Mouse (Mus musculus) spleen, postnatal 36 days (tissue): Measurements from ENCODE around the gene Bnip2.
A peak's percentile ranks its signal among the peaks of the same experiment; 100 is the strongest.
"Not testable (repeated sequence)": the region's sequence is repeated elsewhere in the genome, so short reads cannot be mapped to it uniquely, and the experiment has no call there.

Experiments used
- DNase-seq, 2 experiments: peaks; one replicate each; pipeline ENCODE4 v3.0.0; 2022; ENCODE audit warnings: low spot score in 2 of 2, mixed read lengths in 1 of 2

The Bnip2 gene

DNA sequence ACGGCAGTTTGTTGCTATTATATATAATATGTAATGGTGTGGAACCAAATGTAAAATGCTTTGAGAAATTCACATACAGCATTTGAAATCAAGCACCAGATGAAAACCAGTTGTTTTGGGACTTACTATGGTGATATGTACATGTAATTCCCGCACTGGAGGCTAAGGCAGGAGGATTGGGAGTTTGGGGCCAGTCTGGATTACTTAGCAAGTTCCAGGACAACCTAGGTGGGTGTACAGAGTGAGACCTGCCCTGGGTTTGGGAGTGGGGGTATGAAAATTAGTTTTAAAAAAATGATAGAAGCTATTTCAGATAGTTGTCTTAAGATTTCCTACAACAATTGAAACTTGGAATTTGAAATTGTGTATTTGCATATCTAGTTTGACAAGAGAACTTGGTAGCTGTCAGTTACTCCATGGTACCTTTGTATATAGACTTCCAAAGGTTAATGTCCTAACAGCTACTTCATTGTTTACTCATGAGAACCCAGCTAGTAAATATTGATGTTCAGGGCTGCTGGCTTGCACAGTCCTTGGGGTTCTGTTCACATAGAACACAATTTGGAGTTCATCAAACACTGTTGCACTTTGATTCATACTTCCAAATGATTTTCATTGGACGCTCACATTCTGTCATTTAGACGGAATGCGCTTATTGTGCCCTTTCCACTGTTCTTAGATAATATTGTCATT, 21.7 kb downstream of the Bnip2 start:
- no peak for DNase-seq

DNA sequence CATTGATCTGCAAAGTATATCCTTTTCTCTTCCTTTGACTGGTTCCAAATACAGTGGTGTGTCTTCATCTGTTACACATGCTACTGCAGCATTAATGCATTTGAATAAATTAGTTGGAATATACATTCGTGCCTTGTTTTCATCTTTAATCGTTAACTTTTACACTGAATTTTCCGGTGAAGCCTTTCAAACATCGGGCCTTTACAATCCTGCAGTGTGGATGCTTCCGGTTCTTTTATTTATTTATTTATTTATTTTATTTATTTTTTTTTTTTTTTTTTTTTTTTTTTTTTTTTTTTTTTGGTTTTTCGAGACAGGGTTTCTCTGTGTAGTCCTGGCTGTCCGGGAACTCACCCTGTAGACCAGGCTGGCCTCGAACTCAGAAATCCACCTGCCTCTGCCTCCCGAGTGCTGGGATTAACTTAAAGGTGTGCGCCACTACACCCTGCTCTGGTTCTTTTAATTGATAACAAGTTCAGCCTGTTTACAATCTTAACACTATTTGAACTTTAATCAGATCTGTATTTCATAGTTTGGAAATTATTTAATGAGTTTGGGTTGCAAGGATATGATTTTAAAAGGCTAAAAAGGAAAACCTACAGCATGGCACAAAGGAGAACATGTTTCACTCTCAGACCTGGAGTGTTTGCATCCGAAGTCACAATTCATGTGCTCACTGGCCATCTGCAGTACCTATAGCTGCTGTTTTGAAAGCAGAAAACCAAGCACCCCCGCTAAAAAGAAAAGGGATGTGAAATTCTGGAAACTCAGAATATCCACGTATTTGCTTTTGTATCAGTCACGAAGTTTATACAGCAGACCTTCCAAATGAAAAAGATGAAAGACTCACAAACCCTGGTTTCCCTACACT, 22.5 kb downstream of the Bnip2 start:
- DNase-seq, result no peak

DNA sequence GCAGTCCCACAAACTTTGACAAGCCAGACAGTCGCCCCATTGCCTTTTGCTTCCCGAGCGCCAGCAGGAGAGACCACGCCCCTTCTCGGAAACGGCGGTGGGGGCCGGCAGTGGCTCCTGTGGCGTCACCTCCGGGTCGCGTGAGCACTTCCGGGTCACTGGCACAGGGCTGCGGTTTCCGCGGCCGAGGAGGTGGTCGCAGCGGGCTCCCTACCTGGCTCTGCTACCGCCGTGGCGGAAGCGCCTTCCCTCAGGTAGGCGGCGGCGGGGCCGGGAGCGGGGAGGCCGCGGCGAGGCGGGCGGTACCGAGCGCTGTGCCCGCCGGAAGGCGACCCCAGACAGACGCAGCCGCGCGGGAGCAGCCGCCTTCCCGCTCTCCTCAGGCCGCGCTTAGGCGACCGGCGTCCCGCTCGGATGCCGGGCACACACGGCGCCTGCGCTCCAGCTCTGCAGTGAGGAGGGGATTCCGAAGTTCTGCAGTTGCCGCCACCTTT, 23.2 kb downstream of the Bnip2 start, which contains the start of gene Gtf2a2:
Gene Gtf2a2, plus strand, starts transcription at position 143 of the 494 bp plus-strand sequence.
- peak; percentile 91 for DNase-seq

DNA sequence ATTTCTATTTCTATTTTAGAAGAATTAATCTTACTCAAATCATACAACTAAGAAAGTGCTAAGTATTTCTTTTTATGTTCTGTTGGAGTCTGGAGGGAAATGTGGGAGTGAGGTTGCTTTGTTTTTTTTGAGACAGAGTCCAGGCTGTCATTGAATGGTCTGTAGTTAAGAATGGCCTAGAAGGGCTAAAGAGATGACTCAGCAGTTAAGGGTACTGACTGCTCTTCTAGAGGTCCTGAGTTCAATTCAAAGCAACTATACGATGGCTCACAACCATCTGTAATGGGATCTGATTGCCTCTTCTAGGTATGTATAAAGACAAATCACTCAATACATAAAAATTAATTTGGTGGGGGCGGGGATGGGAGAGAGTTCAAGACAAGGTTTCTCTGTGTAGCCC, 26.4 kb downstream of the Bnip2 start:
- DNase-seq, result no peak

DNA sequence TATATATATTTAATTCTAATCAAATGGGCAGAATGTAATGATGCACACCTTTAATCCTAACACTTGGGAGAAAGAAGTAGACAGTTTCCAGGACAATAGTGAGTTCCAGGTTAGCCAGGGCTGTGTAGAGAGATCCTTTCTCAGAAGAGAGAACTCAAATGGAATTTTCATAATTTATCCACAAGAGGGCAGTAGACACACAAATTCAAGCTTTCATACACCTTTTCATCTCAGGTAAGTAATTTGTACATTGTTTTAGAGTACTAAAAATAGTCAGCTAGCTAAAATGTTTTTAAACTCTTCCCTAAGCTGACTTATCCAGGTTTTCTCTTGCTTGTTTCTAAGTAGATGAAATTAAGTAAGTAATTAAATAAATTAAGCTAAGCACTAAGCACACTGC, 29.6 kb downstream of the Bnip2 start:
- DNase-seq, result no peak

DNA sequence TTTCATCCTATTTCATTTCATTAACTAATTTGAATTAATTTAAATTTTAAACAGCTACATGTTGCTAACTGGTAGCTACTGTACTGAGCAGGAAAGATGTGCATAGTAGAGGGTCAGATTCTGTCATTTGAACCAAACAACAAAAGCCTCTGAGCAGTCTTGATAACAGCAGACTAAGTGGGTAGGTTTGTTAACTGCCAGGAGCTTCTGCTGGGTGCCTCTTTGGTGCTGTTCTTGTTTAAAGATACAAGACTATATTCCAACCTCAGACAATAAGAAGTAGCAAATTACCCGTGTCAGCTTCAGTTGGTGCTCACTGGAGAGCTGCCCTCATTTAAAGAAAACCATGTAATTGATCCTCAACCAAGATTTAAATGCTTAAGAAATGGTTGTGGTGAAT, 32.3 kb downstream of the Bnip2 start:
- no peak for DNase-seq

DNA sequence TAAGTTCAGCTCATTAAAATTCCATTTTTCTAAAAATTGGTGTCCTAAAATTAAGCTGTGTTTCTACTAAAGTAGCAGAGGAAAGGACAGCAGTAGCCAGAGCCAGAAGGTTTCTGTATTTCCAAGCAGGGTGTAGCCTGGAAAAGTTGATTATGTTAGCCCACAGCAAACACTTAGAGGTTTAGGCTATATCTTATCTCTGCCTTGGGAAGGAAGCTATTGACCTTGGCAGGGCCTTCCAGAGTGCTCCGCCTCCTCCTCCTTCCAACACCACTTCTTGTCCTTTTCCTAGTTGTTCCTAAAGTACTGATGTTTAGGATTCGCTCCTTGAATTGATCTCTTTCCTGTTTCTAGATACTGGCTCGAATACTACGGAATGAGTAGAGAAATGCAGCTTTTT, 32.8 kb downstream of the Bnip2 start:
- DNase-seq, result no peak

DNA sequence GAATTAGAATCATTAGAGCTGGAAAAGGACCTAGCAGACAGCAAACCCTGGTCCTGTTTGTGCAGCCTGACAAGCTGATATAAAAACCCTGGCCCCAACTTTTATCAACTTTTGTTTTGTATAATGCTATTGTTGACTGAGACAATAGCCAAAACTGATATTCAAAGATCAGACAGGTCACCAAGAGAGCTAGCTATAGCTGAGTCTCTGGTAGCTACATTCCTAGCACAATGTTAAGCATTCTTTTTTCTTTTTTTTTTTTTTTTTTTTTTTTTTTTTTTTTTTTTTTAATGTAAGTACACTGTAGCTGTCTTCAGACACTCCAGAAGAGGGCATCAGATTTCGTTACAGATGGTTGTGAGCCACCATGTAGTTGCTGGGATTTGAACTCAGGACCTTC, 34.3 kb downstream of the Bnip2 start:
- DNase-seq, result not testable (repeated sequence)

DNA sequence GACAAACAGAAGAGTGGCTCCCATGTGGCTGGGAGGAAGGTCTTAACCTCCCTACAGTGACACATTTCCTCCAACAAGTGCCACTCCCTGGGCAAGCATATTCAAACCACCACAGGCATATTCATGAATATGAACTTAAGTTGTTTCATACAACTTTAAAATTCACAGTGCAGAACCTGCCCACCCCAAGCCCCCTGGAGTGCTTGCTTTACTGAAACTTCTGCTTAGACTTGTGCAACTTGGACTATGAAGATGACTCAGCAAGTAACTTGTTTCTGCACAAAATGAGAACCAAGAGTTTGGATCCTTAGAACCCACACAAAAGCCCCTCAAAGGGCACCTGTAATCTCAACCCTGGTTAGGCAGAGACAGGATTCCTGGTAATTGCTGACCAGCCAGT, 35.4 kb downstream of the Bnip2 start:
- no peak for DNase-seq

DNA sequence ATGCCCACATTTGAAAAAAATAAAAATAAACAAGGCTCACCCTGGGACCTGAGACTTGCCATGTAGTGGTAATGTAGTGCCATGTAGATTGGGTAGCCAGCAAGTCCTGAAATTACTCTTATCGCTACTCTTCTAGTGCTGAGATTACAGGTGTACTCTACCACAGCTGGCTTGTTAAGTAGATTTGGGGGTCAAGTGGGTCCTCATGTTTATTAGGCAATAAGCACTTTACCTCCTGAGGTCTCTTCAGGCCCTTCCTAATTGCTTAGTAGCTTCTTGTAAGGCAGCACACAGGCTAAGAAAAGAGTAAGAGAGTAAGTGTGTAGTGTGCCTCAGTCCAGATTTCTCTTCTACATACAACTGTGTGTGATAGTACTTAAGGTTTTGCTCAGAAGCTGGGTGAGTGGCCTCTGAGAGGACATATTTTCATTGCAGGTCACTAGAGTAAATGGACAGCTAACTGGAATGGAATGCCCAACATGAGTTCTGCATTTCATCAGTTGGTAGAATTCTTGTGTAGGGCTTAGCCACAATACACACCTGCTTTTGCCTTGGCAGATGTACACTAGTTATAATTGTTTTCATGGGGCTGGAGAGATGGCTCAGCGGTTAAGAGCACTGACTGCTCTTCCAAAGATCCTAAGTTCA, 36.2 kb downstream of the Bnip2 start:
- no peak for DNase-seq

DNA sequence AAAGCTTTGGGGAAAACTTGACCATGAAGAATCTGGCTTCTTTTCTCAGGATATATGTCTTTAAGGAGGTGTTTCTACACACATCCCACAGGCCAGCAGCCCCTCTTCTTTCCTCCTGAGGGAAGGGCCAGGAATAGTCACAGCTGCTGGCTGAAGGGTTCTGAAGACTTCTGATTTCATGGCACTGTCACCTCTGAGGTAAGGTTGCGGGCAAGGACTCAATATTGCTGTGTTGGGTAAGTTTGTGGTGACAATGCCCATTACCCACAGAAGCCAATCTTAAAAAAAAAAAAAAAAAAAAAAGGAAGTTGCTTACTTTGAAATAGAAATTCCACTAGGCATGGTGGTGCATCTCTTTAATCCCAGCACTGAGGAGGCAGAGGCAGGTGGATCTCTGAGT, 42.9 kb downstream of the Bnip2 start:
- DNase-seq, result no peak

DNA sequence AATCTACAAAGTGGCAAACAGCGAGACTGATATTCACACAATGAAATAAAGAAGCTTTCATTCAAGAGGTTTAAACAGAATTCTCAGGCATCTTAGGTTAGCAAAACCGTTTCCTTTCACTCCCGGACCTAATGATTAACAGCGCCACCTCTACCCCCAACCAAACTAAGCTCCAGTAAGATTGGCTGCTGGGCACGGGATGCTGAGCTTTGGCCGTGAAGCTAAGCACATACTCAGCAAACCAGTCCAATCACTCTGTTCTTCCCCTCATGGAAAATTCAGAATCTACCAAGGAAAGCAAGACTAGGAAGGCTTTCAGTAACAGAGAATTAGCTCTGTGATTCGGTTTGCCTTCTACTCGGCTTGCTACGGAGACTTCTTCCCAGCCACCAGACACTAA, 43.8 kb downstream of the Bnip2 start:
- no peak for DNase-seq

DNA sequence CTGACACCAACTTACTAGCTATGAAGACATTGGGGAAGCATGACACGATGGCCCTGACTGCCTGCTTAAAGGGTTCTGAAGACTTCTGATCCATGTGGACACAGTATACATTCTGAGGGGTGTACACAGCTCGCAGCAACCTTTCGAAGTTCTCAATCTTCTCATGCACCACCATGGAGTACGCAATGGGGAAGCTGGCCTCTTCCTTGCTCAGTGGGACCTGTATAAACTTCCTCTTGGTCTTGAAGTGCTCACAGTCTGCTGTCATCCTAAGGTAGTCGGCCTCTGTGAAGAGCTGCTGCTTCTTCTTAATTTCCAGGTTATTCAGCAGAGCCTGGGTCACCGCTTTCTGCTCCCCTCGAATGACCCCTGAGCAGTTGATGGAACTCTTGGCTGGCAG, 45.4 kb downstream of the Bnip2 start:
- no peak for DNase-seq

DNA sequence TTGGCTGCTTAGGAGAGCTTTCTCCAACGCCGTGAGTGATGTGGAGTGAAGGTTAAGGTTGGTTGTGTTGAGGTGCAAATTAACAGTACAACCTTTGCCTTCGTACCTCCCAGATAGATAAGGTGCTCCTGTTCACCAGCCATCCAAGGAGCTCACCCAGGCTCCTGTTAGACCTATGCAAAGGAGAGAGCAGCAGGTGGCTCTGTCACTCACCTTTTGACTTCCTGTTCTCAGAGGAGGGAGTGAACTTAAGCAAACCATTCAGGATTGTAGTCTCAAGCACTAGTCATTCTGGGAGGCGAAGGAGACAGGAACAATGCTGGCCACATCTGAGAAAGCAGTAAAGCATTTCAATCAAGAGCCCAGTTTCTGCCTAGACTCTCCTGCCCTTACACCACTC, 47.4 kb downstream of the Bnip2 start:
- DNase-seq, result no peak

DNA sequence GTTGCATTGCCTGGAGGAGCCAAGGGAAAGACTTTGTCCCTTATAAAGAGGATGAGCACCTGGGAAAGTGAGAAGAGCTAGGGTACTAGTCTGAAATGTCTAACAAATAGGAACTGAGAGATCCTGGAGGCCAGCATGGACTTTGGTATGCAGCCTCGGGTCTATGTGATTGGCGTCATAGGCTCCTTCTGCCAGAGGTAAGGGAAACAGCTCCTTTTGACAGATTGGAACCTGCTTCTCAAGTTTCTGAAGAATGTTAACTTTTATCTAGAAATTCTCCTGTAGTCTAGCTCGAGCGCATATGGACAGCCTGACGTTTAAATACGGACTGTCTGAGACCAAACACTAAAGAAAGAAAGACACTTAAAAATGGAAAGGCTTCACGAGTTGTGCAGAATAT, 48.7 kb downstream of the Bnip2 start, which contains the start of gene Gcnt3:
Gene Gcnt3, minus strand, starts transcription at position 101 of the 400 bp plus-strand sequence.
- DNase-seq, result no peak

DNA sequence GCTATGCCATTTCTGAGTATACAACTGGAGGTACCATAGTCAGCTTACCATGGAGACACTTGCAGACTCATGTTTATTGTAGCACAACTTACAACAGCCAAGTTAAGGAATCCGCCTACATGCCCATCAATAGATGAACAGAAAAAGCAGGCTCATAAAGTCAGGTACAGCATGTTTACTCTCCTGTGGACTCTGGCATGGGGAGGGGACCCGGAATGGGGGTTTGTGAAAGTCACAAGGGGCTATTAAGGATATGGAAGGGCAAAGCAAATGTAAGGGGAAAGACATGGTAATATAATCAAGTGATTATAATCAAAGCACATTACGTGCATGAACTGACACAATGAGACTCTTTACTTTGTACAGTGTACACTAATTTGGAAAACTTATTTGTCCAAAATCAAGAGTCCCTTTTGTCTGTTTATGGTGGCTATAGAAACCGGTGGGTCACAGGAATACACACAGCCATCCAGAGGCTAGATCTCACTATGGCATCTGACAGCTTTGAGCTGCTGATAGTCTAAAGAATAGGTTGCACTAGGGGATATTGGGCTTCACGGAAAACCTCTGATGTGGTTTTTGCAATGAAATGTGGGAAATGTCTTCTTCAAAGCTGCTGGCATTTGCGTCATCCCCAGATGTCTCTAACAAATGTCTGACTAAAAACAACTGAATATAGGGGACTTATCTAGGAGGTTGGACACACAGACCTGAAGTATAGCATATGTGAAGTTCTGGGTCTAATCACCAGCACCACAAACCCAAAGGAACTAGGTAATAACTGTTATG, 50.5 kb downstream of the Bnip2 start:
- DNase-seq, result no peak

DNA sequence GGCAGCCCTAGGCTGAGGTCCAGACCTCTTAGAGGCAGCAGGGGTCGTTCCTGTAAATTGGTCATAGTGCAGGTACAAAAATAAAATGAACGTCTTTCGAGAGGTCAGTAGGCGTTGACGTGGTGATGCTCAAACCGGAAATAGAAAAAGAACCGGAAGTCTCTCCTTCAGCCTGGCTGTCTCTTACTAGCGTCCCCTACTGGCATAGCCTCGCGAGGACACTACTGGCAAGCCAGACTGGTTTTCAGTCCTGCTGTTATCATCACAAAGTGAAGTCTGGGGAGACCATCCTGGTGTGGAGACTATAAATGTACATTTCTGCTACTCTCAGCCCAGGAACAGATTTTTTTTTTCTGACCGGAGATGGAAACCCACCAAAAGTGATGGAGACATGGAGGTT, 51.3 kb downstream of the Bnip2 start:
- DNase-seq, result no peak

DNA sequence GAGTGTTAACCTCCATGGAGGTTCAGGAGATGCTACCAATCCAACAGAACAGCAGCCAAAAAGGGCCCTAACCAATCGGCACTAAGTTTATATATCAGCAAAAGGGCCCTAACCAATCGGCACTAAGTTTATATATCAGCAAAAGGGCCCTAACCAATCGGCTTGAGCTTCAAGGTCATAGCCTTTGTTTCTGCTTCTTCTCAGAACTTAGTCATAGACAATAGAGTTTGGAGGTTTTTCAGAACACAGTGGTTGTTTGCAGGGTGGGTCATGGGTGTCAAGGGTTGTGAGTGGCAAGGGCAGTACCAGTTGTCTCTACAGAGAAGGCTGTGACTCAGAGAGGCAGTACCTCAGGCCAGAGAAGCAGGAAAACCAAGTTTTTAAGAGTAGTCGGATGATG, 52.9 kb downstream of the Bnip2 start:
- no peak for DNase-seq

DNA sequence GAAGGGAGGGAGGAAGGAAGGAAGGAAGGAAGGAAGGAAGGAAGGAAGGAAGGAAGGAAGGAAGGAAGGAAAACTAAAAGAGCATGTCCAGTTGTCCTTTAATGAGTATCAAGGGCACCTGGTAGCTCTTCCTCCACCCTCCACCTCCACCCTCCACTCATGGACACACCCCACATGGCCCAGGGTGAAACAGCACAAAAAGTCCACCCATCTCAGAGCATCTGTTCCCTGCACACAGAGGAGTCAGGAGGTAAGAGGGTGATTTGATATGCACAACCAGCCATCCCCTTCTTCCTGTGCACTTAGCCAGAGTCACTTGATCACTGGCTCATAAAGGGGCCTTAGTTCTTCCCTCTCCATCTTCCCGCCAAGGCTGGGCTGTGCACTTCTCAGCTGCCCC, 53.7 kb downstream of the Bnip2 start:
- no peak for DNase-seq

DNA sequence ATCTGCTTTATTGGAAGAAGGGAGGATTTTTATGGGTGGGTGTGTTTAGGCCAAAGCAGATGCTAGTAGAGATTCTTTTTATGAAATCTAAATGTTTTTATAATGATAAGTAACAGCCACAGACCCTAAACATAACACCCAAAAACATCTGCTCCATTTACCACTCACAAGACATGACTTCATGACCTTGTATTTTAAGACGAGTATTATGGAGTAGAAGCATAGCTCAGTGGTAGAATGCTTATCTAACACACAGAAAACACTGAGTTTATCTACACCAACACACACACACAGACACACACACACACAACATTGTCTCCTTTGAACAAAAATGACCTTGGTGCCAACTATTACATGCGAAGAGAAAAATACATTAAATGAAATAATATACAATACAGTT, 55.6 kb downstream of the Bnip2 start:
- DNase-seq, result no peak

DNA sequence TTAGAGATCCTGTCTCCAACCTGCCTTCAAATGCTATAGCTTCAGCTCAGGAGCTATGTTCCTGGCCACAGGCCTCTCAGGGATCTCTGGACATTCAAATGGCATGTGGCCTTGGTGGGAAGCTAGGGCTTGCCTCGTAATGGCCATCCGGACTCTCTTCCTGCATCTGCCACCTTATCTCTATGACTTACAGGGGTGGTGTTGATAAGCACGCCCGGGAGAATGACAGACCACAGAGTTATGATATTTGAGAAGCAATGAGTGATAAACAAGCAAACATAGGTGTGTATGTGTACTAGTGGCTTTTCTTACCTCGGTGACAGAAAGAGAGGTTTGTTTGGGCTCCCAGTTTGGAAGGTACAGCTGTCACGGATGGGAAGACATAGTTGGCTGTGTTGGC, 57.0 kb downstream of the Bnip2 start:
- no peak for DNase-seq

DNA sequence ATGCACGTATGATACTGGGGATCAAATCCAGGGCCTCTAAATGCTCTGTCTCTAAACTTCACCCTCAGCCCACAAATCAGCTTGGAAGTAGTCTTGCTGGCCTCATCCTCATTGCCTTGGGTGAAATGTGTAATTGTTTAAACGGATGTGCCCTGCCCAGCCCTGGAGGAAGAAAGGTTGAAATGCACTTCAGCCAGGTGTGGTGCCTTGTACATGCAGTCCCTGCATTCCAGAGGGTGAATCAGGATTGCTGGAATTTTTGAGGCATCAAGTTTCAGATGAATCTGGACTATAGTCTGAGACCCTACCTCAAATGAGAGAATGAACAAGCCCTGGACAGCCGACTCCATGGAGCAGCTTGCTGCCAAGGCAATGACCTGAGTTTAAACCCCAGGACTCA, 58.6 kb downstream of the Bnip2 start:
- no peak for DNase-seq
